Mouse (Mus musculus): ENCODE data around the gene Acot12. TPM values are rescaled to one million over a fixed set of nuclear protein-coding genes. Genes with fewer than 3 reads are reported as not detected.

Acot12 gene
- polyA plus RNA-seq, 2 experiments = 2.3 to 4.1 TPM

GRCm38 (mm10) chr13:91756230-91756629 is 14.9 kb downstream of the Acot12 start:
- no peaks in the 10 kb centered on the region for H3K36me3 ChIP-seq (replicated peaks; ENCODE audit: control insufficient read depth, insufficient read depth, low read depth)
- 73% methylated on average over 4 of the region's 4 CpGs for WGBS (ENCODE audit: insufficient replicate concordance)

GRCm38 (mm10) chr13:91758316-91759048 is 17.2 kb downstream of the Acot12 start:
- Histone ChIP-seq H3K4me1 (replicated peaks; ENCODE audit: control insufficient read depth in 2 of 2, insufficient read depth in 2 of 2, low read length in 1 of 2) (no peaks in the 10 kb centered on the region), H3K9ac (replicated peaks) (no peak overlapping the region), H3K4me2 (ENCODE audit: low read depth) (no peak overlapping the region), H3K27me3 (ENCODE audit: control insufficient read depth, insufficient read depth, low read length) (no peaks in the 10 kb centered on the region), H3K27ac (no peak overlapping the region), H3K9me3 (ENCODE audit: control insufficient read depth, low read length) (no peaks in the 10 kb centered on the region), H3K4me3 (ENCODE audit: insufficient read depth in 1 of 2, low read depth in 2 of 2, low read length in 2 of 2) (no peak overlapping the region), H3K36me3 (replicated peaks; ENCODE audit: control insufficient read depth, insufficient read depth, low read depth) (no peaks in the 10 kb centered on the region)
- DNase-seq (ENCODE audit: low read depth in 3 of 3, low spot score in 3 of 3) (no peak), ATAC-seq (ENCODE audit: insufficient read depth) (no peak)
- no peak for TF ChIP-seq EP300 (IDR thresholded peaks at IDR 0.05; ENCODE audit: low read depth)
- TF ChIP-seq CTCF (IDR thresholded peaks at IDR 0.05; ENCODE audit: low read depth) = no peak
- 56% methylated on average over 7 of the region's 7 CpGs for WGBS (ENCODE audit: insufficient replicate concordance)

More at GRCm38 (mm10) chr13:91756230-91756629, 14.9 kb downstream of the Acot12 start:
- no peaks in the 10 kb centered on the region for H3K27me3 ChIP-seq (ENCODE audit: control insufficient read depth, insufficient read depth, low read length)
- DNase-seq (ENCODE audit: low read depth in 3 of 3, low spot score in 3 of 3) (no peak), ATAC-seq (ENCODE audit: insufficient read depth) (no peak)
- no peaks in the 10 kb centered on the region for H3K4me1 ChIP-seq (replicated peaks; ENCODE audit: control insufficient read depth in 2 of 2, insufficient read depth in 2 of 2, low read length in 1 of 2)
- no peak overlapping the region for H3K9ac ChIP-seq (replicated peaks)
- TF ChIP-seq CTCF (IDR thresholded peaks at IDR 0.05; ENCODE audit: low read depth) (no peak), EP300 (IDR thresholded peaks at IDR 0.05; ENCODE audit: low read depth) (no peak)
- no peak overlapping the region for H3K4me3 ChIP-seq (ENCODE audit: insufficient read depth in 1 of 2, low read depth in 2 of 2, low read length in 2 of 2)
- H3K9me3 ChIP-seq (ENCODE audit: control insufficient read depth, low read length) = no peaks in the 10 kb centered on the region
- no peak overlapping the region for H3K27ac ChIP-seq
- no peak overlapping the region for H3K4me2 ChIP-seq (ENCODE audit: low read depth)

GRCm38 (mm10) chr13:91759791-91760190 is 18.5 kb downstream of the Acot12 start:
- H3K36me3 ChIP-seq (replicated peaks; ENCODE audit: control insufficient read depth, insufficient read depth, low read depth) = no peaks in the 10 kb centered on the region
- H3K4me2 ChIP-seq (ENCODE audit: low read depth) = no peak overlapping the region
- no peaks in the 10 kb centered on the region for H3K27me3 ChIP-seq (ENCODE audit: control insufficient read depth, insufficient read depth, low read length)
- H3K9me3 ChIP-seq (ENCODE audit: control insufficient read depth, low read length) = no peaks in the 10 kb centered on the region
- no peak for ATAC-seq (ENCODE audit: insufficient read depth)
- WGBS (ENCODE audit: insufficient replicate concordance) = 48% methylated on average over 8 of the region's 8 CpGs
- H3K4me1 ChIP-seq (replicated peaks; ENCODE audit: control insufficient read depth in 2 of 2, insufficient read depth in 2 of 2, low read length in 1 of 2) = no peaks in the 10 kb centered on the region
- H3K9ac ChIP-seq (replicated peaks) = no peak overlapping the region
- no peak for DNase-seq (ENCODE audit: low read depth in 3 of 3, low spot score in 3 of 3)
- H3K4me3 ChIP-seq (ENCODE audit: insufficient read depth in 1 of 2, low read depth in 2 of 2, low read length in 2 of 2) = no peak overlapping the region
- no peak overlapping the region for H3K27ac ChIP-seq
- no peak for TF ChIP-seq EP300 (IDR thresholded peaks at IDR 0.05; ENCODE audit: low read depth)
- TF ChIP-seq CTCF (IDR thresholded peaks at IDR 0.05; ENCODE audit: low read depth) = no peak

- 77% methylated on average over 8 of the region's 8 CpGs for WGBS (ENCODE audit: insufficient replicate concordance)
- no peaks in the 10 kb centered on the region for H3K36me3 ChIP-seq (replicated peaks; ENCODE audit: control insufficient read depth, insufficient read depth, low read depth)
- H3K9me3 ChIP-seq (ENCODE audit: control insufficient read depth, low read length) = no peaks in the 10 kb centered on the region
- H3K27me3 ChIP-seq (ENCODE audit: control insufficient read depth, insufficient read depth, low read length) = no peaks in the 10 kb centered on the region
- no peak overlapping the region for H3K27ac ChIP-seq
- no peak overlapping the region for H3K4me3 ChIP-seq (ENCODE audit: insufficient read depth in 1 of 2, low read depth in 2 of 2, low read length in 2 of 2)
- DNase-seq (ENCODE audit: low read depth in 3 of 3, low spot score in 3 of 3) = no peak
- TF ChIP-seq EP300 (IDR thresholded peaks at IDR 0.05; ENCODE audit: low read depth) (no peak), CTCF (IDR thresholded peaks at IDR 0.05; ENCODE audit: low read depth) (no peak)
- H3K4me1 ChIP-seq (replicated peaks; ENCODE audit: control insufficient read depth in 2 of 2, insufficient read depth in 2 of 2, low read length in 1 of 2) = no peaks in the 10 kb centered on the region
- no peak for ATAC-seq (ENCODE audit: insufficient read depth)
- H3K4me2 ChIP-seq (ENCODE audit: low read depth) = no peak overlapping the region
- no peak overlapping the region for H3K9ac ChIP-seq (replicated peaks)
These were observed 19.2 kb downstream of the Acot12 start for GRCm38 (mm10) chr13:91760302-91761050.

All from liver, embryonic 14.5 days (tissue).